Mouse (Mus musculus): ENCODE results near the gene Klhl29. TPM values are rescaled to one million over a fixed set of nuclear protein-coding genes. Genes with fewer than 3 reads are reported as not detected.

Gene Klhl29
- polyA plus RNA-seq, 2 experiments, result 4.9 to 14.0 TPM

- no peak overlapping the region for H3K4me2 ChIP-seq (replicated peaks; ENCODE audit: low read depth, low read length, severe bottlenecking)
- ATAC-seq (ENCODE audit: low FRiP score, low read depth), result no peak
- H3K4me1 ChIP-seq (ENCODE audit: control insufficient read depth, insufficient read depth, low read length), result no peaks in the 10 kb centered on the region
- no peak for TF ChIP-seq POLR2A (IDR thresholded peaks at IDR 0.05; ENCODE audit: borderline replicate concordance, extremely low read depth, insufficient read depth, insufficient read length)
- no peak overlapping the region; the same call in 1 of the 2 replicates for H3K9ac ChIP-seq (ENCODE audit: low read depth, low read length, severe bottlenecking)
- H3K4me3 ChIP-seq (replicated peaks; ENCODE audit: low read length), result no peak overlapping the region
- no peak for DNase-seq (ENCODE audit: low spot score)
- no peaks in the 10 kb centered on the region for H3K9me3 ChIP-seq (ENCODE audit: control insufficient read depth, low read length)
- no peaks in the 10 kb centered on the region for H3K27me3 ChIP-seq (ENCODE audit: control insufficient read depth, insufficient read depth, low read length)
- H3K27ac ChIP-seq (replicated peaks; ENCODE audit: low read depth, low read length), result no peak overlapping the region
- peaks cover 7% of the 10 kb centered on the region for H3K36me3 ChIP-seq (ENCODE audit: control insufficient read depth, insufficient read depth, low read length)
- 86% methylated on average over 6 of the region's 6 CpGs for WGBS
These were observed 35.3 kb downstream of the Klhl29 start for GRCm38 (mm10) chr12:5340151-5340603.

DNA sequence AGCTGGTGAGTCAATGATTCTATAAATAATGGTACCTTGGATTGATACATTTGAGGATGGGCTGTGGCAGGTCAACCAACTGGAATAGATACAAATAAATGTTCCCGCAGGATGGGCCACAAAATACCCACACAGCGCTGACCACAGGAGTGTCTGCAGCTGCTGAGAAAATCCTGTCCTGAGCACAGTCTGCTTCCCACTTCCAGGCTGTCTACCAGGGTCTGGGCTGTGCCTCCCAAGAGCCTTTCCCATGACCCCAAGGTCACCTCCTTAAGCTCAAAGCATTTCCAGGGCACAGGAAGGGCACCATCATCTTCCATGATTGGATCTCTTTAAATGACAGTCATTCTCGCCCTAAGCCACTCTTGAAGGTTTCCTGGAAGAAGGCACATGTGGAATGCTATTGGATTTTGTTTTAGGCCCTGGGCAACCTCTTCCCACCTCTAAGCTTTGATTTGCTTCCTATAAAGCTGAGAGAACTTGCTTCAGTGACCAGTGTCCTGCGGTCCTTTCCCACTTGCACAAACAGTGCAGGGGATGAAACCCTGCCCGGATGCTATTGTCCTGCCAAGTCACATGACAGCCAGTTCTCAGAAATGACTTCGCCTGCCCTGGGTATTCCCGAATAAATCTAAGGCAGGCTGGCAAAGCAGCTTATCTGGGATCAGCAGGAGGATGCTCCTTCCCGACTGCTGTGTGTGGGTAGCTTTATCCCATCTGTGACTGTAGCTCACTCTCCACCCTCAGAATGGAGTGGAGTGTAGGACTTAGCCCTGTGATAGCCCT is 38.4 kb downstream of the Klhl29 start:
- DNase-seq (ENCODE audit: low spot score), result no peak
- Histone ChIP-seq H3K9ac (ENCODE audit: low read depth, low read length, severe bottlenecking) (no peak overlapping the region), H3K4me3 (replicated peaks; ENCODE audit: low read length) (no peak overlapping the region), H3K4me2 (replicated peaks; ENCODE audit: low read depth, low read length, severe bottlenecking) (no peak overlapping the region), H3K4me1 (ENCODE audit: control insufficient read depth, insufficient read depth, low read length) (0 out of 2 replicates have a peak, but pooled peaks cover under 1% of the 10 kb centered on the region), H3K9me3 (ENCODE audit: control insufficient read depth, low read length) (no peaks in the 10 kb centered on the region), H3K27ac (replicated peaks; ENCODE audit: low read depth, low read length) (no peak overlapping the region), H3K36me3 (ENCODE audit: control insufficient read depth, insufficient read depth, low read length) (peaks cover 5% of the 10 kb centered on the region), H3K27me3 (ENCODE audit: control insufficient read depth, insufficient read depth, low read length) (no peaks in the 10 kb centered on the region)
- no peak for ATAC-seq (ENCODE audit: low FRiP score, low read depth)
- 54% methylated on average over 8 of the region's 8 CpGs for WGBS
- no peak for TF ChIP-seq POLR2A (IDR thresholded peaks at IDR 0.05; ENCODE audit: borderline replicate concordance, extremely low read depth, insufficient read depth, insufficient read length)

GRCm38 (mm10) chr12:5336331-5336730 is 39.2 kb downstream of the Klhl29 start:
- H3K4me1 ChIP-seq (ENCODE audit: control insufficient read depth, insufficient read depth, low read length), result peaks cover 7% of the 10 kb centered on the region
- no peak overlapping the region for H3K4me3 ChIP-seq (replicated peaks; ENCODE audit: low read length)
- ATAC-seq (ENCODE audit: low FRiP score, low read depth) (no peak), DNase-seq (ENCODE audit: low spot score) (no peak)
- no peak for TF ChIP-seq POLR2A (IDR thresholded peaks at IDR 0.05; ENCODE audit: borderline replicate concordance, extremely low read depth, insufficient read depth, insufficient read length)
- no peak overlapping the region for H3K27ac ChIP-seq (replicated peaks; ENCODE audit: low read depth, low read length)
- no peaks in the 10 kb centered on the region for H3K36me3 ChIP-seq (ENCODE audit: control insufficient read depth, insufficient read depth, low read length)
- WGBS, result 70% methylated on average over 6 of the region's 6 CpGs
- H3K9ac ChIP-seq (ENCODE audit: low read depth, low read length, severe bottlenecking), result no peak overlapping the region
- H3K27me3 ChIP-seq (ENCODE audit: control insufficient read depth, insufficient read depth, low read length), result no peaks in the 10 kb centered on the region
- no peaks in the 10 kb centered on the region for H3K9me3 ChIP-seq (ENCODE audit: control insufficient read depth, low read length)
- no peak overlapping the region for H3K4me2 ChIP-seq (replicated peaks; ENCODE audit: low read depth, low read length, severe bottlenecking)

DNA sequence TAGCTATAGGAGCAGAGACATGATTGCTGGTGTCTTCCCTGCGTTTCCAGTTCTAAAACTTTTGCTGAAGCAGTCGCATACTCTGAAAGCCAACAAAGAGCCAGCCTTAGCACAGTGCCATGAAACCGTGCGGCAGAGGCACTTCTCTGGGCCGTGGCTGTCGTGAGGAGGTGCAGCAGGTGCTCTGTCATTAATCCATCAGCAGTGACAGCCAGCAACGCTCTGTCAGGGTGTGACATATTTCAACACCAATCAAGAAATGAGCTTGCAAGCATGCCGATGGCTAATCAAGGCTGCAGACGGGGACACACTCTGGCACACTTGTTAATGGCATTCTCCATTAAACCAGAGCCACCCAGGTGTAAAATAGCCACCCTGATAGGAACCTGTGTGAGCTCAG is 40.5 kb downstream of the Klhl29 start:
- H3K27me3 ChIP-seq (ENCODE audit: control insufficient read depth, insufficient read depth, low read length), result no peaks in the 10 kb centered on the region
- no peak for DNase-seq (ENCODE audit: low spot score)
- H3K4me1 ChIP-seq (ENCODE audit: control insufficient read depth, insufficient read depth, low read length), result peaks cover 13% of the 10 kb centered on the region
- H3K4me3 ChIP-seq (replicated peaks; ENCODE audit: low read length), result no peak overlapping the region
- no peak overlapping the region for H3K9ac ChIP-seq (ENCODE audit: low read depth, low read length, severe bottlenecking)
- no peaks in the 10 kb centered on the region for H3K9me3 ChIP-seq (ENCODE audit: control insufficient read depth, low read length)
- no peak overlapping the region for H3K4me2 ChIP-seq (replicated peaks; ENCODE audit: low read depth, low read length, severe bottlenecking)
- no peak for TF ChIP-seq POLR2A (IDR thresholded peaks at IDR 0.05; ENCODE audit: borderline replicate concordance, extremely low read depth, insufficient read depth, insufficient read length)
- no peak overlapping the region for H3K27ac ChIP-seq (replicated peaks; ENCODE audit: low read depth, low read length)
- ATAC-seq (ENCODE audit: low FRiP score, low read depth), result no peak
- no peaks in the 10 kb centered on the region for H3K36me3 ChIP-seq (ENCODE audit: control insufficient read depth, insufficient read depth, low read length)
- WGBS, result 53% methylated on average over 9 of the region's 9 CpGs

GRCm38 (mm10) chr12:5334175-5334574 is 41.3 kb downstream of the Klhl29 start:
- Histone ChIP-seq H3K9me3 (ENCODE audit: control insufficient read depth, low read length) (no peaks in the 10 kb centered on the region), H3K4me2 (replicated peaks; ENCODE audit: low read depth, low read length, severe bottlenecking) (no peak overlapping the region), H3K4me3 (replicated peaks; ENCODE audit: low read length) (no peak overlapping the region), H3K27ac (replicated peaks; ENCODE audit: low read depth, low read length) (no peak overlapping the region), H3K36me3 (ENCODE audit: control insufficient read depth, insufficient read depth, low read length) (no peaks in the 10 kb centered on the region), H3K4me1 (ENCODE audit: control insufficient read depth, insufficient read depth, low read length) (peaks cover 13% of the 10 kb centered on the region), H3K27me3 (ENCODE audit: control insufficient read depth, insufficient read depth, low read length) (no peaks in the 10 kb centered on the region), H3K9ac (ENCODE audit: low read depth, low read length, severe bottlenecking) (no peak overlapping the region)
- WGBS, result 96% methylated on average over 2 of the region's 2 CpGs
- no peak for TF ChIP-seq POLR2A (IDR thresholded peaks at IDR 0.05; ENCODE audit: borderline replicate concordance, extremely low read depth, insufficient read depth, insufficient read length)
- ATAC-seq (ENCODE audit: low FRiP score, low read depth), result no peak
- no peak for DNase-seq (ENCODE audit: low spot score)

Data from limb, embryonic 14.5 days (tissue).